Mouse (Mus musculus) embryonic facial prominence, embryonic 13.5 days (tissue): ENCODE results near the gene Noxa1. TPM values are rescaled to one million over a fixed set of nuclear protein-coding genes. Genes with fewer than 3 reads are reported as not detected.

Source experiments
- ATAC-seq: fragments of 200-750 bp; cut with Nextera tagmentation; 2 replicates; pipeline ENCODE4 v1.8.0; 2017; ENCODE audit warnings: low read depth; ENCODE audit not compliant: insufficient number of reproducible peaks, insufficient read depth, low FRiP score, low TSS enrichment
- H3K27ac ChIP-seq: fragments of 300-500 bp; sonication (generic); 2 replicates; pipeline ENCODE4 v1.5.1; 2015; ENCODE audit warnings: moderate library complexity, mild to moderate bottlenecking, inconsistent platforms
- H3K27me3 ChIP-seq: fragments of 300-500 bp; sonication (generic); 2 replicates; pipeline ENCODE4 v1.6.1; 2015; ENCODE audit warnings: mild to moderate bottlenecking, inconsistent platforms
- H3K36me3 ChIP-seq: fragments of 300-500 bp; sonication (generic); 2 replicates; pipeline ENCODE4 v1.6.1; 2015; ENCODE audit warnings: mild to moderate bottlenecking, inconsistent platforms
- H3K4me1 ChIP-seq: fragments of 300-500 bp; sonication (generic); 2 replicates; pipeline ENCODE4 v1.6.1; 2015; ENCODE audit warnings: inconsistent platforms
- H3K4me2 ChIP-seq: fragments of 300-500 bp; sonication (generic); 2 replicates; pipeline ENCODE4 v1.6.1; 2015; ENCODE audit warnings: moderate library complexity, mild to moderate bottlenecking, inconsistent platforms
- H3K4me3 ChIP-seq: fragments of 300-500 bp; sonication (generic); 2 replicates; pipeline ENCODE4 v1.5.1; 2015; ENCODE audit warnings: mild to moderate bottlenecking, inconsistent platforms
- H3K9ac ChIP-seq: fragments of 300-500 bp; sonication (generic); 2 replicates; pipeline ENCODE4 v1.6.1; 2015; ENCODE audit warnings: mild to moderate bottlenecking, inconsistent platforms
- H3K9me3 ChIP-seq: fragments of 300-500 bp; sonication (generic); 2 replicates; pipeline ENCODE4 v1.6.1; 2016; ENCODE audit warnings: inconsistent platforms
- WGBS: fragments of 180-500 bp; shearing (Covaris S2); methylation state at CpG from one replicate; pipeline ENCODE4 v1.1.7; 2015; ENCODE audit warnings: mixed read lengths; 5-methylcytosine and 5-hydroxymethylcytosine counted together
- polyA plus RNA-seq: library from polyadenylated mRNA; unstranded; fragments of >200 nt; fragmentation: Nextera tagmentation; extraction: Ambion mirVana; gene quantifications from 2 replicates; pipeline ENCODE4 v1.2.1, GENCODE M21; 2015

Gene Noxa1
- polyA plus RNA-seq, 1 experiment from 2014 or later: not detected

- ATAC-seq: no peak
- H3K4me1 ChIP-seq: peaks cover 16% of the 10 kb centered on the region
- no peak overlapping the region for H3K4me2 ChIP-seq
- H3K36me3 ChIP-seq: no peaks in the 10 kb centered on the region
- H3K27ac ChIP-seq: no peak overlapping the region
- H3K27me3 ChIP-seq: no peaks in the 10 kb centered on the region
- WGBS: 72% methylated on average over 2 of the region's 2 CpGs
- no peak overlapping the region for H3K9ac ChIP-seq
- H3K9me3 ChIP-seq: no peaks in the 10 kb centered on the region
- H3K4me3 ChIP-seq: no peak overlapping the region
Observed at GRCm38 (mm10) chr2:25122666-25123065, 27.7 kb upstream of the Noxa1 start.

GRCm38 (mm10) chr2:25120963-25121362 is 26.0 kb upstream of the Noxa1 start:
- H3K4me2 ChIP-seq: no peak overlapping the region
- no peaks in the 10 kb centered on the region for H3K36me3 ChIP-seq
- no peaks in the 10 kb centered on the region for H3K9me3 ChIP-seq
- 79% methylated on average over 7 of the region's 7 CpGs for WGBS
- no peaks in the 10 kb centered on the region for H3K27me3 ChIP-seq
- H3K4me3 ChIP-seq: no peak overlapping the region
- no peak overlapping the region for H3K9ac ChIP-seq
- ATAC-seq: no peak
- H3K27ac ChIP-seq: no peak overlapping the region
- H3K4me1 ChIP-seq: peaks cover 6% of the 10 kb centered on the region

GRCm38 (mm10) chr2:25115442-25115841 is 20.5 kb upstream of the Noxa1 start:
- no peaks in the 10 kb centered on the region for H3K36me3 ChIP-seq
- 58% methylated on average over 2 of the region's 2 CpGs for WGBS
- H3K27me3 ChIP-seq: no peaks in the 10 kb centered on the region
- H3K27ac ChIP-seq: no peak overlapping the region
- 0 out of 2 replicates have a peak overlapping the region, but pooled peaks have one; percentile 3 for H3K9ac ChIP-seq
- no peaks in the 10 kb centered on the region for H3K4me1 ChIP-seq
- H3K4me3 ChIP-seq: no peak overlapping the region
- no peak overlapping the region for H3K4me2 ChIP-seq
- ATAC-seq: no peak
- no peaks in the 10 kb centered on the region for H3K9me3 ChIP-seq

- Histone ChIP-seq H3K27me3 (no peaks in the 10 kb centered on the region), H3K9me3 (no peaks in the 10 kb centered on the region), H3K4me2 (no peak overlapping the region), H3K36me3 (no peaks in the 10 kb centered on the region), H3K27ac (no peak overlapping the region), H3K9ac (no peak overlapping the region), H3K4me1 (no peaks in the 10 kb centered on the region), H3K4me3 (no peak overlapping the region)
- WGBS: 79% methylated on average over 2 of the region's 2 CpGs
- ATAC-seq: no peak
Observed at GRCm38 (mm10) chr2:25114308-25114707, 19.4 kb upstream of the Noxa1 start.

GRCm38 (mm10) chr2:25111184-25111791 is 16.3 kb upstream of the Noxa1 start:
- Histone ChIP-seq H3K9ac (no peak overlapping the region), H3K9me3 (no peaks in the 10 kb centered on the region), H3K4me2 (no peak overlapping the region), H3K27ac (peak overlapping the region; percentile 48; the same call in 1 of the 2 replicates), H3K27me3 (no peaks in the 10 kb centered on the region), H3K36me3 (no peaks in the 10 kb centered on the region), H3K4me3 (no peak overlapping the region), H3K4me1 (no peaks in the 10 kb centered on the region)
- ATAC-seq: no peak
- 72% methylated on average over 9 of the region's 9 CpGs for WGBS

GRCm38 (mm10) chr2:25110505-25111183 is 15.7 kb upstream of the Noxa1 start:
- no peak overlapping the region for H3K4me2 ChIP-seq
- ATAC-seq: no peak
- H3K9me3 ChIP-seq: no peaks in the 10 kb centered on the region
- H3K27me3 ChIP-seq: no peaks in the 10 kb centered on the region
- no peaks in the 10 kb centered on the region for H3K4me1 ChIP-seq
- no peak overlapping the region for H3K4me3 ChIP-seq
- H3K36me3 ChIP-seq: no peaks in the 10 kb centered on the region
- no peak overlapping the region for H3K9ac ChIP-seq
- peak overlapping the region; percentile 13; the same call in 1 of the 2 replicates for H3K27ac ChIP-seq

GRCm38 (mm10) chr2:25109487-25109886 is 14.5 kb upstream of the Noxa1 start:
- ATAC-seq: no peak
- Histone ChIP-seq H3K27ac (no peak overlapping the region), H3K9me3 (no peaks in the 10 kb centered on the region), H3K4me3 (no peak overlapping the region), H3K27me3 (no peaks in the 10 kb centered on the region), H3K9ac (no peak overlapping the region), H3K4me2 (no peak overlapping the region), H3K4me1 (no peaks in the 10 kb centered on the region), H3K36me3 (no peaks in the 10 kb centered on the region)

GRCm38 (mm10) chr2:25106045-25106444 is 11.1 kb upstream of the Noxa1 start:
- H3K9me3 ChIP-seq: no peaks in the 10 kb centered on the region
- H3K27ac ChIP-seq: no peak overlapping the region
- no peak for ATAC-seq
- 76% methylated on average over 3 of the region's 3 CpGs for WGBS
- H3K4me2 ChIP-seq: no peak overlapping the region
- H3K4me3 ChIP-seq: no peak overlapping the region
- no peaks in the 10 kb centered on the region for H3K4me1 ChIP-seq
- no peaks in the 10 kb centered on the region for H3K27me3 ChIP-seq
- H3K36me3 ChIP-seq: no peaks in the 10 kb centered on the region
- H3K9ac ChIP-seq: no peak overlapping the region

- no peak for ATAC-seq
- no peaks in the 10 kb centered on the region for H3K27me3 ChIP-seq
- H3K27ac ChIP-seq: no peak overlapping the region
- no peaks in the 10 kb centered on the region for H3K36me3 ChIP-seq
- WGBS: 82% methylated on average over 2 of the region's 2 CpGs
- H3K9ac ChIP-seq: no peak overlapping the region
- no peak overlapping the region for H3K4me2 ChIP-seq
- H3K4me3 ChIP-seq: no peak overlapping the region
- no peaks in the 10 kb centered on the region for H3K9me3 ChIP-seq
- H3K4me1 ChIP-seq: no peaks in the 10 kb centered on the region
Observed at GRCm38 (mm10) chr2:25104122-25104521, 9.2 kb upstream of the Noxa1 start.

GRCm38 (mm10) chr2:25099703-25100102 is 4.8 kb upstream of the Noxa1 start:
- ATAC-seq: no peak
- Histone ChIP-seq H3K4me3 (no peak overlapping the region), H3K27ac (no peak overlapping the region), H3K36me3 (no peaks in the 10 kb centered on the region), H3K4me1 (no peaks in the 10 kb centered on the region; the same call in 1 of the 2 replicates), H3K9me3 (no peaks in the 10 kb centered on the region), H3K4me2 (no peak overlapping the region), H3K27me3 (peaks cover 10% of the 10 kb centered on the region), H3K9ac (no peak overlapping the region)
- 82% methylated on average over 3 of the region's 3 CpGs for WGBS

GRCm38 (mm10) chr2:25098956-25099355 is 4.0 kb upstream of the Noxa1 start:
- WGBS: 57% methylated on average over 5 of the region's 5 CpGs
- Histone ChIP-seq H3K9me3 (no peaks in the 10 kb centered on the region), H3K4me1 (no peaks in the 10 kb centered on the region; the same call in 1 of the 2 replicates), H3K4me2 (no peak overlapping the region), H3K27me3 (peaks cover 18% of the 10 kb centered on the region), H3K36me3 (no peaks in the 10 kb centered on the region), H3K4me3 (no peak overlapping the region), H3K9ac (no peak overlapping the region), H3K27ac (no peak overlapping the region)
- ATAC-seq: no peak

- Histone ChIP-seq H3K27ac (no peak overlapping the region), H3K9me3 (no peaks in the 10 kb centered on the region), H3K27me3 (peaks cover 25% of the 10 kb centered on the region), H3K4me2 (no peak overlapping the region), H3K4me3 (no peak overlapping the region), H3K36me3 (no peaks in the 10 kb centered on the region), H3K9ac (peak overlapping the region; percentile 12; the same call in 1 of the 2 replicates), H3K4me1 (no peaks in the 10 kb centered on the region; the same call in 1 of the 2 replicates)
- WGBS: 59% methylated on average over 3 of the region's 3 CpGs
- ATAC-seq: no peak
Observed at GRCm38 (mm10) chr2:25098005-25098615, 3.2 kb upstream of the Noxa1 start.
